Mouse (Mus musculus) olfactory bulb, adult 2 months (tissue): ENCODE measurements around the gene Mif.

Experiments
- CTCF ChIP-seq: fragments of 200-500 bp; IDR thresholded peaks from 2 replicates; pipeline ENCODE4 v1.5.1; 2012; ENCODE audit warnings: low read depth, mild to moderate bottlenecking, low read length, moderate library complexity; ENCODE audit not compliant: insufficient read depth
- POLR2A ChIP-seq: fragments of 200-500 bp; IDR thresholded peaks from 2 replicates; pipeline ENCODE4 v1.6.1; 2012; ENCODE audit warnings: mild to moderate bottlenecking, low read depth, low read length, moderate library complexity; ENCODE audit not compliant: insufficient read depth

- no peak for TF ChIP-seq CTCF
- TF ChIP-seq POLR2A, result no peak
These were observed 8.4 kb downstream of the Mif start for GRCm38 (mm10) chr10:75851681-75852080.
